ENCODE assay signal across 8 mouse cellular contexts in genomic region chr11:78360125-78360788, GRCm38 (mm10). TPM values are rescaled to one million over a fixed set of nuclear protein-coding genes. Genes with fewer than 3 reads are reported as not detected.
DNase-seq lines count a peak whose midpoint lies in the region; ATAC-seq lines count a peak whose summit lies in the region.

No protein-coding gene starts in this region.

- H3K36me3 ChIP-seq in intestine, embryonic 15.5 days: no peaks in the 10 kb centered on the region
- no peaks in the 10 kb centered on the region for H3K36me3 ChIP-seq in limb, embryonic 12.5 days
- no peaks in the 10 kb centered on the region for H3K36me3 ChIP-seq in midbrain, embryonic 13.5 days

- H3K4me3 ChIP-seq in intestine, embryonic 15.5 days (replicated peaks): peak overlapping the region; percentile 27
- H3K4me3 ChIP-seq in limb, embryonic 12.5 days (replicated peaks): peak overlapping the region; percentile 31
- peak overlapping the region; percentile 27; the same call in 1 of the 2 replicates for H3K4me3 ChIP-seq in midbrain, embryonic 13.5 days (replicated peaks)

- H3K9me3 ChIP-seq in intestine, embryonic 15.5 days: no peaks in the 10 kb centered on the region
- no peaks in the 10 kb centered on the region for H3K9me3 ChIP-seq in limb, embryonic 12.5 days
- no peaks in the 10 kb centered on the region for H3K9me3 ChIP-seq in midbrain, embryonic 13.5 days

- 10% methylated on average over 13 of the region's 13 CpGs for WGBS in intestine, embryonic 15.5 days
- 10% methylated on average over 13 of the region's 13 CpGs for WGBS in limb, embryonic 12.5 days
- 16% methylated on average over 13 of the region's 13 CpGs for WGBS in midbrain, embryonic 13.5 days

- peaks cover 27% of the 10 kb centered on the region for H3K4me1 ChIP-seq in intestine, embryonic 15.5 days (replicated peaks)
- peaks cover 21% of the 10 kb centered on the region for H3K4me1 ChIP-seq in limb, embryonic 12.5 days (replicated peaks)
- H3K4me1 ChIP-seq in midbrain, embryonic 13.5 days (replicated peaks): no peaks in the 10 kb centered on the region; the same call in 1 of the 2 replicates

- peak; percentile 66 to 81 for DNase-seq in heart, adult 18-20 months
- DNase-seq in heart, adult 8-10 months (ENCODE audit: low spot score): no peak
- peak; percentile 87 to 94 for DNase-seq in cerebellum, postnatal 14 days
- peak; percentile 56 for DNase-seq in gastrocnemius, adult 18-20 months (ENCODE audit: low spot score)
- DNase-seq in spleen, postnatal 36 days (ENCODE audit: low spot score in 2 of 2): peak; percentile 73 to 79

- no peak overlapping the region for H3K27ac ChIP-seq in intestine, embryonic 15.5 days
- H3K27ac ChIP-seq in limb, embryonic 12.5 days: no peak overlapping the region
- no peak overlapping the region for H3K27ac ChIP-seq in midbrain, embryonic 13.5 days

- H3K9ac ChIP-seq in intestine, embryonic 15.5 days: 0 out of 2 replicates have a peak overlapping the region, but pooled peaks have one; percentile 12
- H3K9ac ChIP-seq in limb, embryonic 12.5 days (replicated peaks): no peak overlapping the region; the same call in 1 of the 2 replicates
- no peak overlapping the region for H3K9ac ChIP-seq in midbrain, embryonic 13.5 days (replicated peaks)

- peak overlapping the region; percentile 58 for H3K4me2 ChIP-seq in intestine, embryonic 15.5 days (replicated peaks)
- peak overlapping the region; percentile 50 for H3K4me2 ChIP-seq in limb, embryonic 12.5 days
- peak overlapping the region; percentile 42 for H3K4me2 ChIP-seq in midbrain, embryonic 13.5 days (replicated peaks)

- no peaks in the 10 kb centered on the region for H3K27me3 ChIP-seq in intestine, embryonic 15.5 days (replicated peaks)
- peaks cover 7% of the 10 kb centered on the region for H3K27me3 ChIP-seq in limb, embryonic 12.5 days
- no peaks in the 10 kb centered on the region for H3K27me3 ChIP-seq in midbrain, embryonic 13.5 days

- peak; percentile 66 for ATAC-seq in intestine, embryonic 15.5 days
- ATAC-seq in limb, embryonic 12.5 days (ENCODE audit: insufficient number of reproducible peaks, insufficient read depth, low FRiP score, low TSS enrichment, low read depth): peak; percentile 27; the same call in 1 of the 2 replicates
- ATAC-seq in midbrain, embryonic 13.5 days: peak; percentile 72

RNA-seq across cellular contexts. Expression of gene Unc119, which starts 17.0 kb away (rescaled TPM):
- total RNA-seq in heart, adult 18-20 months (2021): 1 to 10 TPM; 5.2 to 5.8 TPM
- 1 to 10 TPM; 3.5 to 6.8 (median 4.8) TPM for total RNA-seq in heart, adult 8-10 months (2022)
- total RNA-seq in gastrocnemius, adult 18-20 months (2021): 1 to 10 TPM; 8.3 TPM
- polyA plus RNA-seq in intestine, embryonic 15.5 days (2015; fragmentation: Nextera tagmentation; extraction: Ambion mirVana): 33.5 and 34.6 TPM in 2 replicates
- 94.8 and 96.3 TPM in 2 replicates for polyA plus RNA-seq in limb, embryonic 12.5 days (2016; fragmentation: Nextera tagmentation; extraction: Ambion mirVana)
- 69.1 and 75.4 TPM in 2 replicates for polyA plus RNA-seq in midbrain, embryonic 13.5 days (2015; fragmentation: Nextera tagmentation; extraction: Ambion mirVana)

RNA-seq across cellular contexts. Expression of gene Foxn1, which starts 26.1 kb away (rescaled TPM):
- not detected for total RNA-seq in heart, adult 18-20 months (2021)
- not detected for total RNA-seq in heart, adult 8-10 months (2022)
- not detected for total RNA-seq in gastrocnemius, adult 18-20 months (2021)
- not detected in 2 replicates for polyA plus RNA-seq in intestine, embryonic 15.5 days (2015; fragmentation: Nextera tagmentation; extraction: Ambion mirVana)
- not detected in 2 replicates for polyA plus RNA-seq in limb, embryonic 12.5 days (2016; fragmentation: Nextera tagmentation; extraction: Ambion mirVana)
- polyA plus RNA-seq in midbrain, embryonic 13.5 days (2015; fragmentation: Nextera tagmentation; extraction: Ambion mirVana): not detected in 2 replicates

RNA-seq across cellular contexts. Expression of gene Pigs, which starts 32.0 kb away (rescaled TPM):
- 10 to 100 TPM; 24.6 to 26.7 TPM for total RNA-seq in heart, adult 18-20 months (2021)
- 10 to 100 TPM; 24.6 to 27.1 (median 25.1) TPM for total RNA-seq in heart, adult 8-10 months (2022)
- total RNA-seq in gastrocnemius, adult 18-20 months (2021): 10 to 100 TPM; 18.2 to 19.2 TPM
- 78.6 and 85.0 TPM in 2 replicates for polyA plus RNA-seq in intestine, embryonic 15.5 days (2015; fragmentation: Nextera tagmentation; extraction: Ambion mirVana)
- 68.8 and 72.5 TPM in 2 replicates for polyA plus RNA-seq in limb, embryonic 12.5 days (2016; fragmentation: Nextera tagmentation; extraction: Ambion mirVana)
- 60.9 and 66.6 TPM in 2 replicates for polyA plus RNA-seq in midbrain, embryonic 13.5 days (2015; fragmentation: Nextera tagmentation; extraction: Ambion mirVana)

RNA-seq across cellular contexts. Expression of gene Aldoc, which starts 37.5 kb away (rescaled TPM):
- 1 to 10 TPM in 1 of 2 experiments, under 1 TPM in 1; 0.97 to 1.2 TPM for total RNA-seq in heart, adult 18-20 months (2021)
- total RNA-seq in heart, adult 8-10 months (2022): 1 to 10 TPM in 3 of 4 experiments, under 1 TPM in 1; 0.75 to 1.8 (median 1.3) TPM
- total RNA-seq in gastrocnemius, adult 18-20 months (2021): 1 to 10 TPM; 2.1 to 2.6 TPM
- polyA plus RNA-seq in intestine, embryonic 15.5 days (2015; fragmentation: Nextera tagmentation; extraction: Ambion mirVana): 23.1 and 29.0 TPM in 2 replicates
- polyA plus RNA-seq in limb, embryonic 12.5 days (2016; fragmentation: Nextera tagmentation; extraction: Ambion mirVana): 4.0 and 5.0 TPM in 2 replicates
- polyA plus RNA-seq in midbrain, embryonic 13.5 days (2015; fragmentation: Nextera tagmentation; extraction: Ambion mirVana): 26.3 and 28.3 TPM in 2 replicates

RNA-seq across cellular contexts. Expression of gene Spag5, which starts 58.9 kb away (rescaled TPM):
- under 1 TPM; 0.28 to 0.35 TPM for total RNA-seq in heart, adult 18-20 months (2021)
- total RNA-seq in heart, adult 8-10 months (2022): under 1 TPM; 0.31 to 0.57 (median 0.46) TPM
- total RNA-seq in gastrocnemius, adult 18-20 months (2021): 1 to 10 TPM; 2.3 to 2.5 TPM
- 26.8 and 28.3 TPM in 2 replicates for polyA plus RNA-seq in intestine, embryonic 15.5 days (2015; fragmentation: Nextera tagmentation; extraction: Ambion mirVana)
- 55.3 and 63.6 TPM in 2 replicates for polyA plus RNA-seq in limb, embryonic 12.5 days (2016; fragmentation: Nextera tagmentation; extraction: Ambion mirVana)
- 17.3 and 20.7 TPM in 2 replicates for polyA plus RNA-seq in midbrain, embryonic 13.5 days (2015; fragmentation: Nextera tagmentation; extraction: Ambion mirVana)
